8 mouse cellular contexts compared by ENCODE assay signal in the genomic region with DNA sequence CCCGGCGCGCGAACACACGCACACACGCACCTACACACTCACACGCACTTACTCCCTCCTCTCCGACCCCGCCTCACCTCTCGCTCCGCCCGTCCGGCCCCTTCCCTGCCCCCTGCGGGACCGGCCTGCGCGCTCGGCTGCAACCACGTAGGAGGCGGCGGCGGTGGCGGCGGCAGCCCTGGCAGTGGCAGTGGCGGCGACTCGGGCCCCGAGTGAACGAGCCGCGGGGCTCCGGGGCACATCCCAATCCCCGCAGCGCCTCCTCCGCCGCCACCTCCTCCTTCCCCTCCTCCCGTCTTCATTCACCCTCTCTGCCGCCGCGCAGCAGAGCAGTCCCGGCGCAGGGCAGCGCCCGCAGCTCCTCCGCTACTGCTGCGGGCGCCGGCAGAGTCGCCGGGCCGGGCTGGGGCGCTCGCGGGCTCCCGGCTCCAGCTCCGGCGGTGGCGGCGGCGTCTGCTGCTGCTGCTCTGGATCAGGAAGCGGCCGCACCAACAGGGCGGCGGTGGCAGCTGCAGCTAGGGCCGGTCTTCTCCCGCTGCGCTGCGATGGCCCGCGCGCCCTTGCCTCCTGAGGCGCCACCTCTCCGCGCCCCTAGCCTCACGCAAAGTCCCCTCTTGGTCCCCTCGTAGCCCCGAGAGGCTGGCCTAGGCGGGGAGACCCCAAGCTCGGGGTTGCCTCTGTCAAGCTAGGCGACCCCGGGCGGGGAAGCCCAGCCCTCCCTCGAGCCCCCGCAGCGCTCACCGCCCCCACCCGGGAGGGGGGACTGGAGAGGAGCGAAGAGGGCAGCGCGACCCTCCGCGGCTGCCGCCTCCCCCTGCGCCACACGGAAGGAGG. TPM values are rescaled to one million over a fixed set of nuclear protein-coding genes. Genes with fewer than 3 reads are reported as not detected.
DNase-seq lines count a peak whose midpoint lies in the region; ATAC-seq and TF ChIP-seq lines count a peak whose summit lies in the region.

No protein-coding gene starts in this region.

- H3K4me3 ChIP-seq in forebrain, embryonic 10.5 days, result peak overlapping the region; percentile 87
- H3K4me3 ChIP-seq in heart, embryonic 15.5 days, result peak overlapping the region; percentile 96
- H3K4me3 ChIP-seq in neural tube, embryonic 14.5 days (ENCODE audit: low read depth, low read length), result peak overlapping the region; percentile 77
- H3K4me3 ChIP-seq in testis, adult 2 months (ENCODE audit: control insufficient read depth, low read depth, low read length), result peak overlapping the region; percentile 84

- peaks cover 64% of the 10 kb centered on the region for H3K27me3 ChIP-seq in forebrain, embryonic 10.5 days (ENCODE audit: poor library complexity, severe bottlenecking)
- no peaks in the 10 kb centered on the region for H3K27me3 ChIP-seq in heart, embryonic 15.5 days
- 0 out of 2 replicates have a peak, but pooled peaks cover 3% of the 10 kb centered on the region for H3K27me3 ChIP-seq in neural tube, embryonic 14.5 days (ENCODE audit: control insufficient read depth, insufficient read depth, low read length)
- H3K27me3 ChIP-seq in testis, adult 2 months (ENCODE audit: control insufficient read depth, insufficient read depth, low read length), result no peaks in the 10 kb centered on the region; the same call in 1 of the 2 replicates

- H3K9me3 ChIP-seq in forebrain, embryonic 10.5 days, result no peaks in the 10 kb centered on the region
- no peaks in the 10 kb centered on the region for H3K9me3 ChIP-seq in heart, embryonic 15.5 days (replicated peaks)
- no peaks in the 10 kb centered on the region for H3K9me3 ChIP-seq in neural tube, embryonic 14.5 days (ENCODE audit: control insufficient read depth, low read length)

- TF ChIP-seq CTCF in brain, embryonic 14.5 days (IDR thresholded peaks at IDR 0.05; ENCODE audit: borderline replicate concordance, extremely low read depth, insufficient read depth, insufficient read length), result no peak
- no peak for TF ChIP-seq CTCF in testis, adult 2 months (IDR thresholded peaks at IDR 0.05; ENCODE audit: control insufficient read depth, insufficient read depth, insufficient replicate concordance, low read depth, low read length)

- peak; percentile 54 for ATAC-seq in heart, embryonic 15.5 days (replicated peaks; ENCODE audit: insufficient number of reproducible peaks, insufficient read depth, low FRiP score, low read depth)
- peak; percentile 57 for ATAC-seq in neural tube, embryonic 14.5 days (ENCODE audit: low read depth)

- under 1% methylated on average over 84 of the region's 95 CpGs for WGBS in forebrain, embryonic 10.5 days
- WGBS in heart, embryonic 15.5 days, result under 1% methylated on average over 86 of the region's 95 CpGs
- WGBS in neural tube, embryonic 14.5 days, result under 1% methylated on average over 84 of the region's 95 CpGs

- TF ChIP-seq POLR2A in brain, embryonic 14.5 days (IDR thresholded peaks at IDR 0.05; ENCODE audit: borderline replicate concordance, extremely low read depth, insufficient read depth, insufficient read length, poor library complexity, severe bottlenecking), result peak; percentile 32; the same call in 1 of the 2 replicates
- no peak; the same call in none of the 2 replicates for TF ChIP-seq POLR2A in testis, adult 2 months (IDR thresholded peaks at IDR 0.05; ENCODE audit: control insufficient read depth, low read depth, low read length)

- H3K36me3 ChIP-seq in forebrain, embryonic 10.5 days (replicated peaks), result no peaks in the 10 kb centered on the region
- H3K36me3 ChIP-seq in heart, embryonic 15.5 days, result no peaks in the 10 kb centered on the region
- H3K36me3 ChIP-seq in neural tube, embryonic 14.5 days (ENCODE audit: control insufficient read depth, insufficient read depth, low read length), result no peaks in the 10 kb centered on the region
- H3K36me3 ChIP-seq in testis, adult 2 months (ENCODE audit: control insufficient read depth, insufficient read depth, low read length), result no peaks in the 10 kb centered on the region

- peak overlapping the region; percentile 94 for H3K9ac ChIP-seq in heart, embryonic 15.5 days
- H3K9ac ChIP-seq in neural tube, embryonic 14.5 days (replicated peaks; ENCODE audit: low read depth, low read length), result peak overlapping the region; percentile 94

- peak; percentile 80 for DNase-seq in CD4-positive, CD25-positive, alpha-beta regulatory T cell, adult 2 months (ENCODE audit: low read depth, low spot score)
- peak; percentile 85 for DNase-seq in brain, embryonic 14.5 days (ENCODE audit: low read depth)
- peak; percentile 79 for DNase-seq in forebrain, embryonic 10.5 days (ENCODE audit: extremely low spot score, low spot score)
- peak; percentile 87 to 95 for DNase-seq in kidney, postnatal 25 days
- peak; percentile 91 for DNase-seq in lung, adult 18-20 months

- peak overlapping the region; percentile 90 for H3K4me2 ChIP-seq in heart, embryonic 15.5 days
- peak overlapping the region; percentile 69 for H3K4me2 ChIP-seq in neural tube, embryonic 14.5 days (ENCODE audit: low read depth, low read length)

- peak overlapping the region; percentile 93 for H3K27ac ChIP-seq in forebrain, embryonic 10.5 days
- peak overlapping the region; percentile 98 for H3K27ac ChIP-seq in heart, embryonic 15.5 days
- peak overlapping the region; percentile 96 for H3K27ac ChIP-seq in neural tube, embryonic 14.5 days (ENCODE audit: low read depth, low read length)
- H3K27ac ChIP-seq in testis, adult 2 months (ENCODE audit: control insufficient read depth, insufficient read depth, low read depth, low read length), result peak overlapping the region; percentile 85

- H3K4me1 ChIP-seq in forebrain, embryonic 10.5 days, result peaks cover 64% of the 10 kb centered on the region
- H3K4me1 ChIP-seq in heart, embryonic 15.5 days (replicated peaks), result peaks cover 41% of the 10 kb centered on the region
- H3K4me1 ChIP-seq in neural tube, embryonic 14.5 days (ENCODE audit: control insufficient read depth, insufficient read depth, low read length), result peaks cover 16% of the 10 kb centered on the region
- peaks cover 10% of the 10 kb centered on the region for H3K4me1 ChIP-seq in testis, adult 2 months (ENCODE audit: control insufficient read depth, insufficient read depth, low read length)

RNA-seq across cellular contexts. Expression of a gene that starts 1.1 kb away (rescaled TPM):
- 9.2 and 11.0 TPM in 2 replicates for polyA plus RNA-seq in brain, embryonic 14.5 days (2012; rRNA removed)
- polyA plus RNA-seq in forebrain, embryonic 10.5 days (2016; fragmentation: Nextera tagmentation; extraction: Ambion mirVana), result 1.6 and 2.2 TPM in 2 replicates
- polyA plus RNA-seq in heart, embryonic 15.5 days (2015; fragmentation: Nextera tagmentation; extraction: Ambion mirVana), result 8.1 and 8.4 TPM in 2 replicates
- 7.5 and 9.4 TPM in 2 replicates for polyA plus RNA-seq in neural tube, embryonic 14.5 days (2014; fragmentation: Nextera tagmentation; extraction: Ambion mirVana)
- 3.2 and 3.9 TPM in 2 replicates for polyA plus RNA-seq in testis, adult 2 months (2012; rRNA removed)

Comparison
In these comparisons a context has a peak if more than half of its experiments do, and no peak if none do; other contexts are left out.
1. Peak in every context shown above with its lines: DNase-seq, ATAC-seq, H3K4me3 ChIP-seq and H3K27ac ChIP-seq.